Mouse (Mus musculus) heart, adult 2 months (tissue): ENCODE results near the gene Gmfg.

ENCODE experiments used
- CTCF ChIP-seq: fragments of 200-600 bp; IDR thresholded peaks from 2 replicates; pipeline ENCODE4 v1.8.1; 2022; ENCODE audit warnings: antibody characterized with exemption, mild to moderate bottlenecking, moderate library complexity
- EP300 ChIP-seq: fragments of 200-500 bp; IDR thresholded peaks from 2 replicates; pipeline ENCODE4 v1.6.1; 2011; ENCODE audit warnings: low read depth, low read length, control low read depth; ENCODE audit not compliant: insufficient read depth
- POLR2A ChIP-seq: fragments of 200-500 bp; IDR thresholded peaks from 2 replicates; pipeline ENCODE4 v1.6.1; 2011; ENCODE audit warnings: mild to moderate bottlenecking, low read depth, low read length, control low read depth; ENCODE audit not compliant: insufficient read depth

- TF ChIP-seq POLR2A (no peak), CTCF (no peak), EP300 (no peak)
Observed at GRCm38 (mm10) chr7:28444344-28444974, 7.2 kb downstream of the Gmfg start.
